Mouse (Mus musculus) stomach, embryonic 15.5 days (tissue): Measurements from ENCODE around the gene Vsig10. TPM values are rescaled to one million over a fixed set of nuclear protein-coding genes. Genes with fewer than 3 reads are reported as not detected.
"Not testable (repeated sequence)": the region's sequence is repeated elsewhere in the genome, so short reads cannot be mapped to it uniquely, and the experiment has no call there.

Experiments
- ATAC-seq: fragments of 200-750 bp; cut with Nextera tagmentation; 2 replicates; pipeline ENCODE4 v1.8.0; 2017; ENCODE audit warnings: low read depth, moderate number of reproducible peaks, moderate TSS enrichment; ENCODE audit not compliant: insufficient read depth, low FRiP score
- H3K27ac ChIP-seq: fragments of 300-500 bp; sonication (generic); 2 replicates; pipeline ENCODE4 v1.5.1; 2015; ENCODE audit warnings: mild to moderate bottlenecking, inconsistent platforms
- H3K27me3 ChIP-seq: fragments of 300-500 bp; sonication (generic); replicated peaks from 2 replicates; pipeline ENCODE4 v1.6.1; 2015; ENCODE audit warnings: inconsistent platforms
- H3K36me3 ChIP-seq: fragments of 300-500 bp; sonication (generic); 2 replicates; pipeline ENCODE4 v1.6.1; 2015; ENCODE audit warnings: inconsistent platforms
- H3K4me1 ChIP-seq: fragments of 300-500 bp; sonication (generic); 2 replicates; pipeline ENCODE4 v1.6.1; 2015; ENCODE audit warnings: inconsistent platforms
- H3K4me2 ChIP-seq: fragments of 300-500 bp; sonication (generic); 2 replicates; pipeline ENCODE4 v1.6.1; 2015; ENCODE audit warnings: mild to moderate bottlenecking, inconsistent platforms
- H3K4me3 ChIP-seq: fragments of 300-500 bp; sonication (generic); replicated peaks from 2 replicates; pipeline ENCODE4 v1.5.1; 2015; ENCODE audit warnings: inconsistent platforms
- H3K9ac ChIP-seq: fragments of 300-500 bp; sonication (generic); 2 replicates; pipeline ENCODE4 v1.6.1; 2015; ENCODE audit warnings: inconsistent platforms
- H3K9me3 ChIP-seq: fragments of 300-500 bp; sonication (generic); 2 replicates; pipeline ENCODE4 v1.6.1; 2016; ENCODE audit warnings: inconsistent platforms
- WGBS: fragments of 180-500 bp; shearing (Covaris S2); methylation state at CpG from one replicate; pipeline ENCODE4 v1.1.7; 2015; 5-methylcytosine and 5-hydroxymethylcytosine counted together
- polyA plus RNA-seq: library from polyadenylated mRNA; unstranded; fragments of >200 nt; fragmentation: Nextera tagmentation; extraction: Ambion mirVana; gene quantifications from 2 replicates; pipeline ENCODE4 v1.2.1, GENCODE M21; 2015

Vsig10 gene
- polyA plus RNA-seq, 1 experiment from 2014 or later: 20.1 TPM

DNA sequence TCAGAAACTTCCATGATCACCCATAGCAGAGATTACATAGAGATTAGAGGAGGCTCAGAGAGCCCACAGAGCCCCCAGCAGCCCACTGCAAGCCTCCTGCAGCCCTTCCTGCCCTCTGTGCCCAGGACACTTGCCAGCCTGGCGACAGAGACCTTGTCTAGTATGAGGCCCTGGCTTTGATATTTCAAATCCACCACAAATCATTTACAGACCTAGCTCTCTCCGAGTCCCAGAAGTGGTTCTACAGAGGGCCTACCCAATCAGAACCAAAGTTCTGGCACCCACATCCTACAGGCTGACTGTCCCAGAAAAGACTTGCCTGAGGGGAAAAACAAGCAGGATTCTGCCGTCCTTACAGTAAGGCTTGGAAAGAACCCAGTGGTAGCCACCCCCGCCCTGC is 33.6 kb upstream of the Vsig10 start:
- ATAC-seq: no peak
- peaks cover 9% of the 10 kb centered on the region for H3K4me1 ChIP-seq
- H3K27ac ChIP-seq: no peak overlapping the region
- H3K9ac ChIP-seq: no peak overlapping the region
- no peak overlapping the region for H3K4me3 ChIP-seq
- H3K36me3 ChIP-seq: peaks cover 20% of the 10 kb centered on the region; the same call in 1 of the 2 replicates
- 74% methylated on average over 4 of the region's 4 CpGs for WGBS
- no peak overlapping the region for H3K4me2 ChIP-seq
- H3K9me3 ChIP-seq: no peaks in the 10 kb centered on the region
- no peaks in the 10 kb centered on the region for H3K27me3 ChIP-seq

- Histone ChIP-seq H3K9me3 (no peaks in the 10 kb centered on the region), H3K4me2 (peak overlapping the region; percentile 69), H3K4me1 (peaks cover 9% of the 10 kb centered on the region), H3K9ac (no peak overlapping the region), H3K36me3 (peaks cover 14% of the 10 kb centered on the region; the same call in 1 of the 2 replicates), H3K4me3 (peak overlapping the region; percentile 65), H3K27ac (no peak overlapping the region), H3K27me3 (no peaks in the 10 kb centered on the region)
- no peak for ATAC-seq
- WGBS: 35% methylated on average over 3 of the region's 3 CpGs
Measured at GRCm38 (mm10) chr5:117286286-117286685, 32.6 kb upstream of the Vsig10 start.

DNA sequence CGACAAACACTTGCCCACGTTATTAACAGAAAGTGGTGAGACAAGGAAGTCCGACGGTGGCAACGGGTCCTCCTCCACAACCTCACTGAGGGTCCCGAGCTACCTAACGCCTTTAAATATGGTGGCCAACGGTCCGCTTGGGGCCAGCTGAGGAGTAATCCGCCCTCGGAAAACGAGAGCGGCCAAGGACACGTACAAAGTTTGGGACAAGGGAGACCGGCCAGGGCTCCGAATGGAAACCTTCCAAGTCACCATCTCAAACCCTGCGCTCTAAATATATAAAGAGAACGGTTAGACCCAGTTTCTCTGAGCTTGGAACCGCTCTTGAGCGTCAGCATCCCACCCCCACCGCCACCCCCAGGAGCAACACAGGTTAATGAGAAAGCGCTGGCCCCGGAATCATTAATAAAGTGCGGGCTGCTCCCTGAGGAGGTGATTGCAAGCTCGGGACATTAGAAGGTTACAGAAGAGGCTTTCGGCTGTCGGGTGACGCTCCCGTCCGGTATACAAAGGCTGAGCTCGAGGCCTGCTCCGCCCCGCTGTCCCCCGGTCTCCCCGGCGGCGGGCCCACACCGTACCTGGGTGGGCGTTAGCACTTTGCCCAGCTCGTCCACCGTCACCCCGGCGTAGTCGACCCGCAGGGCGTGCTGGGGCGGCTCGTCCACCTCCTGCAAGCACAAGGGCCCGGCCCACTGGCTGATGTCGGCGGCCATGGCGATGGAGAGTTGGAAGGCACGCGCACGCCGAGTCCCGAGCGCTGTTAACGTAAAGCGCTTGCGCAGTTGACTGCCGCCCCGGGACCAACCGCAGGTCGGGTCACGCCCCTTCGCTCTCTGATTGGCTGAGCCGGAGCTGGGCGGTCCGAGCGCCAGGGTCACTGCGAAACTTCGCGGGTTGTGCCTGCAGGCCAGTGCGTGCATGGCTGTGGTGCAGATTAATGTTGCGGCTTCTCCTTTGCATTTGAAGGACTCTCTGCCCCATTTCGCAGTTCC is 31.8 kb upstream of the Vsig10 start, which contains the start of gene Pebp1:
Pebp1 (minus strand) TSS at position 795 of the 992 bp plus-strand sequence.
- Histone ChIP-seq H3K27me3 (no peaks in the 10 kb centered on the region), H3K4me2 (peak within 1 kb of the TSS; percentile 69), H3K36me3 (0 out of 2 replicates have a peak, but pooled peaks cover 14% of the 10 kb centered on the region), H3K9ac (peak within 1 kb of the TSS; percentile 60), H3K4me3 (peak within 1 kb of the TSS; percentile 65), H3K27ac (peak within 1 kb of the TSS; percentile 63), H3K9me3 (no peaks in the 10 kb centered on the region), H3K4me1 (peaks cover 9% of the 10 kb centered on the region)
- peak; percentile 96 for ATAC-seq
- under 1% methylated on average over 72 of the region's 77 CpGs for WGBS

- Histone ChIP-seq H3K27me3 (no peaks in the 10 kb centered on the region), H3K4me2 (no peak overlapping the region), H3K4me3 (no peak overlapping the region), H3K27ac (no peak overlapping the region), H3K9me3 (no peaks in the 10 kb centered on the region), H3K36me3 (0 out of 2 replicates have a peak, but pooled peaks cover 1% of the 10 kb centered on the region), H3K9ac (no peak overlapping the region), H3K4me1 (peaks cover 9% of the 10 kb centered on the region)
- no peak for ATAC-seq
Measured at GRCm38 (mm10) chr5:117289646-117290045, 29.2 kb upstream of the Vsig10 start.

DNA sequence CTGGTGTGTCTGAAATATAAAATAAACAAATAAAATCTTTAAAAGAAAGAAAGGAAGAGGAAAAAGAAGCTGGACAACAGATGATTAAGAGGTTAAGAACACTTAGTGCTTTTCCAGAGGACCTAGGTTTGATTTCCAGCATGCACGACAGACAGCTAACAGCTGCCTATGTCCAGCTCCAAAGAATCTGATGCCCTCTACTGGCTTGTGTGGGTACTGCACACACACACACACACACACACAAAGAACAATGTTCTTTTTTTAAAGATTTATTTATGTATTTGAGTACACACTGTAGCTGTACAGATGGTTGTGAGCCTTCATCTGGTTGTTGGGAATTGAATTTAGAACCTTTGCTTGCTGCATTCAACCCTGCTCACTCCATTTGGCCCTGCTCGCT is 28.8 kb upstream of the Vsig10 start:
- Histone ChIP-seq H3K27ac (no peak overlapping the region), H3K4me3 (no peak overlapping the region), H3K4me1 (peaks cover 9% of the 10 kb centered on the region), H3K9ac (no peak overlapping the region), H3K4me2 (no peak overlapping the region), H3K9me3 (no peaks in the 10 kb centered on the region), H3K27me3 (no peaks in the 10 kb centered on the region), H3K36me3 (no peaks in the 10 kb centered on the region)
- no peak for ATAC-seq
- WGBS: 83% methylated on average over 2 of the region's 2 CpGs

DNA sequence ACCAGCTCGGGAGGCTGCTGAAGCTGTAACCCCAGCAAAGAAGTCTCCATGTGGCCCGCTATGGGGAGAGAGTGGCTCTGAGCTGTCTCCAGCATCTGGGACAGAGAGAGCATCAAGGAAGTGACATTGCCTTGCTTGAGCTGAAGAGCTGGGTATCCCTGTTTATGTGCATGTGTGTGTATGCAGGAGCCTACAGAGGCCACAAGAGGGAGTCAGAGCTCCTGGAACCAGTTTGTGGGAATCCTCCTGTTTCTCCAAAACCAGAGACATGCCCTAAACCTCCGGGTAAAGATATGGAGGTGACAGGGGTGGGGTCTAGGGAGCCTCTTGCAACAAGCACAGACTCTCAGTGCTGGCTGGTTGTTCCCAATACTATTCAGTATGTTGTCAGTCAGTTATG is 27.6 kb upstream of the Vsig10 start:
- H3K9me3 ChIP-seq: no peaks in the 10 kb centered on the region
- no peak overlapping the region for H3K4me3 ChIP-seq
- no peaks in the 10 kb centered on the region for H3K27me3 ChIP-seq
- H3K27ac ChIP-seq: no peak overlapping the region
- ATAC-seq: no peak
- no peak overlapping the region for H3K9ac ChIP-seq
- H3K36me3 ChIP-seq: no peaks in the 10 kb centered on the region
- no peak overlapping the region for H3K4me2 ChIP-seq
- 75% methylated on average over 3 of the region's 3 CpGs for WGBS
- H3K4me1 ChIP-seq: peaks cover 4% of the 10 kb centered on the region; the same call in 1 of the 2 replicates

DNA sequence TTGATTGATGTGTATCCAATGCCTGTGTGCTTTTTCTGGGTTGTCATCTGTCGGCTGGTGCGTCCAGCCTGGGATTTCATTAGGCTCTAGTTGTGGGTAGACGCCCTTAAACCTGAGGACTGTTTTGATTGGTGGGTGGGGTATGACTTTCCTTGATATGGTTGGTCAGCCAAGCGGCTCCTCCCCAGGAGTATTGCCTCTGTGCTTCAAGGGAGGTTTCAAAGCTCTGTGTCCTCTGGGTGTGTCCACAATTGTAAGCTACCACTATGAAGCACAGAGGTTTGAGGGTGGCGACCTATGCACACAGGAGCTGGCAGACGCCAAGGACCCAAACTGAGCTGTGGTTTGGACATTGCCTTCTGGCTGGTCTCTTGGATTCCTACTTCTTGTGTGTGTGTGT is 26.3 kb upstream of the Vsig10 start:
- no peak for ATAC-seq
- 66% methylated on average over 6 of the region's 6 CpGs for WGBS

DNA sequence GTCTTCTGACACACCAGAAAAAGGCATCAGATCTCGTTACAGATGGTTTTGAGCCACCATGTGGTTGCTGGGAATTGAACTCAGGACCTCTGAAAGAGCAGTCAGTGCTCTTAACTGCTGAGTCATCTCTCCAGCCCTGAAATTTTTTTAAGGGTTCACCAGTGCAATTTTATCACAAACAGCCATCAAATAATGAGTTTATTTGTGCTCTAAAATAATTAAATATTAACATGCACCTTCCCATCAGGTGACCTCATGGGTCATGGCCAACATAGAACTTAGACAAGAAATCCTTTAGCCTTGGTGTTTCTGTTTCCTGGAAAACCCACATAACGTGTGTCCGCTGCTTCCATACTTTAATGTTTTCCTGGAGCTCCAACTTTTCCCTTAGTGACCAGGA is 25.1 kb upstream of the Vsig10 start:
- H3K27me3 ChIP-seq, H3K4me1 ChIP-seq, H3K9ac ChIP-seq, H3K36me3 ChIP-seq, ATAC-seq, H3K4me3 ChIP-seq, H3K27ac ChIP-seq, H3K4me2 ChIP-seq, H3K9me3 ChIP-seq: not testable (repeated sequence)
- 83% methylated on average over 3 of the region's 3 CpGs for WGBS

More for the DNA sequence above, 26.3 kb upstream of the Vsig10 start:
- Histone ChIP-seq H3K36me3 (no peaks in the 10 kb centered on the region), H3K27ac (no peak overlapping the region), H3K9me3 (no peaks in the 10 kb centered on the region), H3K4me2 (no peak overlapping the region), H3K4me1 (peaks cover 4% of the 10 kb centered on the region; the same call in 1 of the 2 replicates), H3K9ac (no peak overlapping the region), H3K27me3 (no peaks in the 10 kb centered on the region), H3K4me3 (no peak overlapping the region)

DNA sequence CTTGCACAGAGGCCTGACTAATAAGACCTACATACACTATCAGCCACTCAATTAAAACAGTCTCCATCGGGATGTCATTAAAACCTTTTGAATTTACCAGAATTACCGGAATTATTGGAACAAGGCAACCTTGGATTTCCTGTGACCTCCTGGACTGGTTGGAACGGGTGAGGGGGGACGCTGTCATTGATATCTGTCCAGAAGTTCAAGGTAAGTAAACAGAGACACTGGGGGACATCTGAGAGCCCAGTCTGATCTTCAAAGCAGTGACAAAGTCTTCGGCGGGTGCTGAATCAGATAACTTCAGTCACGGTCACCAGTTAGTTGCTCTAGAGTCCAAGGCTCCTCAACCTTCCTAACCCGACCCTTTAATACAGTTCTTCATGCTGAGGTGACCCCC is 23.9 kb upstream of the Vsig10 start:
- H3K27ac ChIP-seq: no peak overlapping the region
- H3K9me3 ChIP-seq: no peaks in the 10 kb centered on the region
- H3K4me2 ChIP-seq: no peak overlapping the region
- H3K4me1 ChIP-seq: no peaks in the 10 kb centered on the region
- H3K36me3 ChIP-seq: no peaks in the 10 kb centered on the region
- WGBS: 90% methylated on average over 8 of the region's 8 CpGs
- ATAC-seq: no peak
- H3K4me3 ChIP-seq: no peak overlapping the region
- no peak overlapping the region for H3K9ac ChIP-seq
- H3K27me3 ChIP-seq: no peaks in the 10 kb centered on the region

DNA sequence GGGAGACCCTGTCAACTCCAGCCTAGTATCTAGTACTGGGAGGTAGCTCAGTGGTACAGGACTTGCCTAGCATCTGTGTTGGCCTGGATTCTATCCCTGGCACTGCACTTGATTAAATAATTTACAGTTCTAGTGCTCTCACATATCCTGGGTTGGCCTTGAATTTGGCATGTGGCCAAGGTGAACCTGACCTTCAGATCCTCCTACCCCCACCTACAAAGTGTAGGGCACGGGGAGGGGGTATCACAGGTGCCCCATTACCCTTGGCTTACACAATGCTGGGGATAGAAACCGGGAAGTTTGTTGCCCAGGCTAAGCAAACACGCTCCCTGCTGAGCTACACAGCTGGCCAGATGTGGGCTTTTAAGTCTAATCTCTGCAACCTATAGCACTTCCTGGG is 16.0 kb upstream of the Vsig10 start:
- Histone ChIP-seq H3K4me1 (no peaks in the 10 kb centered on the region), H3K9ac (no peak overlapping the region), H3K4me2 (no peak overlapping the region), H3K27me3 (no peaks in the 10 kb centered on the region), H3K27ac (no peak overlapping the region), H3K9me3 (no peaks in the 10 kb centered on the region), H3K4me3 (no peak overlapping the region), H3K36me3 (no peaks in the 10 kb centered on the region)
- 55% methylated on average over 3 of the region's 3 CpGs for WGBS
- peak; percentile 72 for ATAC-seq

- Histone ChIP-seq H3K36me3 (no peaks in the 10 kb centered on the region), H3K4me3 (no peak overlapping the region), H3K9ac (no peak overlapping the region), H3K27ac (0 out of 2 replicates have a peak overlapping the region, but pooled peaks have one; percentile 12), H3K27me3 (no peaks in the 10 kb centered on the region), H3K9me3 (no peaks in the 10 kb centered on the region), H3K4me2 (no peak overlapping the region), H3K4me1 (no peaks in the 10 kb centered on the region)
- 56% methylated on average over 18 of the region's 18 CpGs for WGBS
- no peak for ATAC-seq
Measured at GRCm38 (mm10) chr5:117303691-117304579, 14.9 kb upstream of the Vsig10 start.
